Mouse (Mus musculus) embryonic facial prominence, embryonic 14.5 days (tissue): ENCODE results near the gene Vmn1r85. TPM values are rescaled to one million over a fixed set of nuclear protein-coding genes. Genes with fewer than 3 reads are reported as not detected.

ENCODE experiments used
- ATAC-seq: fragments of 200-750 bp; cut with Nextera tagmentation; 2 replicates; pipeline ENCODE4 v1.8.0; 2017; ENCODE audit warnings: low read depth, moderate number of reproducible peaks, moderate TSS enrichment
- DNase-seq: peaks from one replicate; pipeline ENCODE4 v3.0.0-alpha.2; 2015; ENCODE audit warnings: low spot score
- H3K27ac ChIP-seq: fragments of 300-500 bp; sonication (generic); replicated peaks from 2 replicates; pipeline ENCODE4 v1.5.1; 2014; ENCODE audit warnings: low read depth, mild to moderate bottlenecking, low read length, moderate library complexity
- H3K27me3 ChIP-seq: fragments of 300-500 bp; sonication (generic); replicated peaks from 2 replicates; pipeline ENCODE4 v1.6.1; 2014; ENCODE audit warnings: low read length; ENCODE audit not compliant: control insufficient read depth, insufficient read depth
- H3K36me3 ChIP-seq: fragments of 300-500 bp; sonication (generic); 2 replicates; pipeline ENCODE4 v1.6.1; 2014; ENCODE audit warnings: low read length, mixed read lengths; ENCODE audit not compliant: control insufficient read depth, insufficient read depth
- H3K4me1 ChIP-seq: fragments of 300-500 bp; sonication (generic); 2 replicates; pipeline ENCODE4 v1.6.1; 2014; ENCODE audit warnings: antibody characterized with exemption, low read length; ENCODE audit not compliant: control insufficient read depth, insufficient read depth
- H3K4me2 ChIP-seq: fragments of 300-500 bp; sonication (generic); 2 replicates; pipeline ENCODE4 v1.6.1; 2014; ENCODE audit warnings: low read depth, mild to moderate bottlenecking, low read length, moderate library complexity, mixed read lengths
- H3K4me3 ChIP-seq: fragments of 300-500 bp; sonication (generic); 2 replicates; pipeline ENCODE4 v1.5.1; 2014; ENCODE audit warnings: low read depth, mild to moderate bottlenecking, low read length
- H3K9ac ChIP-seq: fragments of 300-500 bp; sonication (generic); 2 replicates; pipeline ENCODE4 v1.6.1; 2014; ENCODE audit warnings: low read depth, mild to moderate bottlenecking, low read length, moderate library complexity, mixed read lengths
- H3K9me3 ChIP-seq: fragments of 300-500 bp; sonication (generic); 2 replicates; pipeline ENCODE4 v1.6.1; 2016; ENCODE audit warnings: low read length; ENCODE audit not compliant: control insufficient read depth
- WGBS: fragments of 180-500 bp; shearing (Covaris S2); extraction: QIAGEN DNeasy Blood & Tissue Kit; methylation state at CpG from one replicate; pipeline ENCODE4 v1.1.7; 2014; 5-methylcytosine and 5-hydroxymethylcytosine counted together
- polyA plus RNA-seq: library from polyadenylated mRNA; unstranded; fragments of >200 nt; fragmentation: Nextera tagmentation; extraction: Ambion mirVana; gene quantifications from 2 replicates; pipeline ENCODE4 v1.2.1, GENCODE M21; 2014

The Vmn1r85 gene
- polyA plus RNA-seq, 1 experiment from 2014 or later, result not detected

DNA sequence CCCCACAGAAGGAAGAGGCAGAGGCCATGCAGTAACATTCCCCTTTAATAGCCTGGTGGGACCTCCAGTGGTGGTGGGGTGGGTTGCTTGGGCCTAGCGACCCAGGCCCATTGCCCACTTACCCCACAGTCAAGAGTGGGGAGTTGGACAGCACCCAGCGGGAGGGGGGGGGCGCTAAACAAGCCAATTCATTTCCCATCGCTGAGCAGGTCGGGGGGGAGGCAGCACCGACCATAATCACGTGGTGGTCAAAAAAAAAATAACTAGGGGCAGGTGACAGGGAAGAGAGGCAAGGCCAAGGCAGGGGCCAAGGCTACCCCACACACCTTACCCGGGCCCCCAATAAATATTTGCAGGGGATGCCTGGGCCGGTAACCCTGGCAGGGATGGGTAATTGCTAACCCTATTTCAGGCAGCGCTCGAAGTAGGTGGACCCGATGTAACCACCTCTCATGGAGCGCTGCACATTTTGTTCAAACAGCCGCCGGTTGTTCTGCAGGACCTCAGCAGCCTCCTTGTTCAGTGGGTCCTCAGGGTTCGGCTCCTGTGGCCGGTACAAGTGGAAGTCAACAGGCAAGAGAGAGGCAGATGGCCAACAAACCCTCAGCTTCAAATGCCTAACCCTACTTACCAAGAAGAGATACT lies 59.6 kb downstream of the Vmn1r85 start:
- WGBS, result 84% methylated on average over 17 of the region's 17 CpGs
- H3K27ac ChIP-seq, result peak overlapping the region; percentile 93; the same call in 1 of the 2 replicates
- peaks cover 26% of the 10 kb centered on the region for H3K4me1 ChIP-seq
- no peaks in the 10 kb centered on the region for H3K27me3 ChIP-seq
- H3K4me3 ChIP-seq, result peak overlapping the region; percentile 54; the same call in 1 of the 2 replicates
- ATAC-seq (no peak), DNase-seq (no peak)
- H3K9ac ChIP-seq, result no peak overlapping the region
- H3K9me3 ChIP-seq, result no peaks in the 10 kb centered on the region
- H3K4me2 ChIP-seq, result peak overlapping the region; percentile 93
- H3K36me3 ChIP-seq, result peaks cover 42% of the 10 kb centered on the region

DNA sequence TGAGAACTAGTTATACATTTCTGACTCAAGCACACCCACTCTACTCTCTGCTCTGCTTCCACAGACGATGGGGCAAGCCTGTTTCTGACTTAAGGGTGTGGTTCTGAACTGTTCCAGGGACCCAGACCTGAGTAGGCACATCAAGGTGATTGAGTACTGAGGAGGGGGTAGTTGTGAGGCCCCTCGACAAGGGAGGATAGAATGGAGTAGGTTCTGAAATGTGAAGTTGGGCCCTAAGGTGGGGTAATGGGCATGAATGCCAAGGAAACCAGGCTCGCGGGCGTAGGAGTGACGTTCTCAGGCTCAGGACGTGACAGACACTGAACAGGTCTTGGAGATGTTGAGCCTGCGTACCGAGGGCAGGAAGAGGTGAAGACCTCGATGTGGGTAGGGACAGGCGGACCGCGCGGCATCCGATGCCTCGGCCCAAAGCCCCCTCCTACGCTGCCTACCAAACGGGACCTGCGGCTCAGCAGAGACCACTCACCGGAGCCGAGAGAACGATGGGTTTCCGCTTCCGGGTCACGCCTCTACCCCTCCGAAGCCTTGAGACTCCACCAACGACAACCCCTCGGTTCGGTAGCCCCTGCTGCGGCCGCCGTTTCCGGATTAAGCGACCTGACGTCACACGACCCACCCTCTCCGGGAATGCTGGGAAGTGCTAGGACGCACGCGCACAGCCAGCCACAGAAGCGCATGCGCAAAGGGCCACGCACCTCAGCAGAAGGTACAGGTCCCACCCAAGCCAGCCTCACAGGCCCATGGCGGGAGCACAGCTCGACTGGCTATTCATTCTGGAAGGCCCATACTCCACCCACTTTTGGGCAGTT lies 60.6 kb downstream of the Vmn1r85 start, which contains the start of gene Chmp2a:
Gene Chmp2a (minus strand): TSS at position 660 of the 830 bp plus-strand sequence.
- peak; percentile 84 for ATAC-seq
- under 1% methylated on average over 32 of the region's 45 CpGs for WGBS
- Histone ChIP-seq H3K9ac (peak within 1 kb of the TSS; percentile 78), H3K36me3 (peaks cover 52% of the 10 kb centered on the region), H3K4me2 (peak within 1 kb of the TSS; percentile 93), H3K4me3 (peak within 1 kb of the TSS; percentile 54), H3K9me3 (no peaks in the 10 kb centered on the region), H3K4me1 (peaks cover 26% of the 10 kb centered on the region), H3K27ac (peak within 1 kb of the TSS; percentile 93), H3K27me3 (no peaks in the 10 kb centered on the region)
- DNase-seq, result peak; percentile 98

DNA sequence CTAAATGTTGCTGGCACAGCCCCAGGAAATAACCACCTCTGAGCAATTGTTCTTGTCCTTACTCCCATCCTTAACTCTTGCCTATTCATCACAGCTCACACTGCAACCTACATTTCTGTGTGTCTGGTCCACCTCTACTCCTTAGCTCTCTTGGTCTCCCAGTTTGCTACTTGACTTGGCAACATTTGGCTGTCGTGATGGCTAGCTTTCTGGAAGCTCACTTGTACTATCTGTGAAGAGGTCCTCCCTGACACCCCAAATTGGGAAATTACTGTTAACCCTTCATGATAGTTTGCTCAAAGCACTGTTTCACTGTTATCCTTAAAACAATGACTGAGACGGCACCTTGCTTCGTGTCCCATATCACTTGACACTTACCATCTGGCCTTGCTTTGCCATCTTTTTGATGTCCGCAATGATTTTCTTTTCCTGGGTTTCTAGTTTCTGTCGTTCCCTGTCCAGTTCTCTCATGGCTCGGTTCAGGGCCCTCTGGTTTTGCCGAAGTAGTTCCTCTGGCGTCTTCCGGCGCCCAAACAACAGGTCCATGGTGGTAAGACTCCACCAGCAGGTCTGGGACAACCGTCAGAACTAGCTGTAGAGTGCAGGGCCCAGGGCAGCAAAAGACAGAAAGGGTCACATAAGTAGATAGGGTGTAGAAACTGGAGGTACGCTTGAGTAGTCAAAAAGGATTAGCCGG lies 61.4 kb downstream of the Vmn1r85 start:
- Histone ChIP-seq H3K4me1 (peaks cover 18% of the 10 kb centered on the region), H3K9me3 (no peaks in the 10 kb centered on the region), H3K36me3 (peaks cover 60% of the 10 kb centered on the region), H3K9ac (peak overlapping the region; percentile 78), H3K27me3 (no peaks in the 10 kb centered on the region), H3K4me3 (peak overlapping the region; percentile 54), H3K4me2 (peak overlapping the region; percentile 93), H3K27ac (peak overlapping the region; percentile 93)
- DNase-seq (no peak), ATAC-seq (no peak)
- 41% methylated on average over 13 of the region's 13 CpGs for WGBS

Other genes starting within 250 kb of the Vmn1r85 start
- gene Zfp128, start 214.0 kb downstream of the Vmn1r85 start, polyA plus RNA-seq, result 4.9 and 5.3 TPM in 2 replicates
- gene Zscan22, start 197.4 kb downstream of the Vmn1r85 start, polyA plus RNA-seq, result 15.1 and 16.6 TPM in 2 replicates
- 1,364 and 1,371 TPM in 2 replicates for gene Rps5, start 172.9 kb downstream of the Vmn1r85 start, polyA plus RNA-seq
- gene Rnf225, start 167.8 kb downstream of the Vmn1r85 start, polyA plus RNA-seq, result 0.43 and 0.49 TPM in 2 replicates
- gene Zfp324, start 129.3 kb downstream of the Vmn1r85 start, polyA plus RNA-seq, result 9.4 and 10.9 TPM in 2 replicates
- gene Zfp446, start 117.3 kb downstream of the Vmn1r85 start, polyA plus RNA-seq, result 2.5 and 3.8 TPM in 2 replicates
- gene Slc27a5, start 97.0 kb downstream of the Vmn1r85 start, polyA plus RNA-seq, result not detected in 2 replicates
- gene Trim28, start 96.1 kb downstream of the Vmn1r85 start, polyA plus RNA-seq, result 321 and 352 TPM in 2 replicates
- gene Zbtb45, start 85.1 kb downstream of the Vmn1r85 start, polyA plus RNA-seq, result 20.0 and 23.6 TPM in 2 replicates
- 162 and 169 TPM in 2 replicates for gene Chmp2a, start 60.4 kb downstream of the Vmn1r85 start, polyA plus RNA-seq
- gene Ube2m, start 56.9 kb downstream of the Vmn1r85 start, polyA plus RNA-seq, result 140 and 147 TPM in 2 replicates
- 2.9 and 4.1 TPM in 2 replicates for gene Mzf1, start 40.4 kb downstream of the Vmn1r85 start, polyA plus RNA-seq
- not detected in 2 replicates for gene Vmn1r86, start 24.7 kb upstream of the Vmn1r85 start, polyA plus RNA-seq
- not detected in 2 replicates for gene Vmn1r87, start 45.0 kb upstream of the Vmn1r85 start, polyA plus RNA-seq
- not detected in 2 replicates for gene Vmn1r88, start 64.4 kb upstream of the Vmn1r85 start, polyA plus RNA-seq
- gene Vmn1r89, start 117.8 kb upstream of the Vmn1r85 start, polyA plus RNA-seq, result not detected in 2 replicates
- 80.5 and 86.9 TPM in 2 replicates for gene Lig1, start 182.1 kb upstream of the Vmn1r85 start, polyA plus RNA-seq
- 3.8 and 4.2 TPM in 2 replicates for gene Zswim9, start 183.5 kb upstream of the Vmn1r85 start, polyA plus RNA-seq
- 0.97 and 1.1 TPM in 2 replicates for gene Pla2g4c, start 229.5 kb upstream of the Vmn1r85 start, polyA plus RNA-seq